Mouse (Mus musculus) CH12.LX (cell line): ENCODE measurements at regions not wholly inside any gene's neighbourhood (a gene's known extent, or its start where the extent isn't known, plus 50 kb on each side); places are given as distances from the start of the nearest gene placed in this dataset.

Experiments
- DNase-seq: peaks from one replicate; pipeline ENCODE4 v3.0.0-alpha.2; 2013; ENCODE audit errors: extremely low read depth
- H3K27ac ChIP-seq: 2 replicates; pipeline ENCODE4 v1.5.1; 2012; ENCODE audit warnings: low read depth, mild to moderate bottlenecking, control low read depth, moderate library complexity; ENCODE audit not compliant: insufficient read depth
- H3K27me3 ChIP-seq: replicated peaks from 2 replicates; pipeline ENCODE3; 2012; ENCODE audit warnings: inconsistent platforms
- H3K36me3 ChIP-seq, 2 experiments: replicated peaks in 1 of 2; 2 replicates each; pipeline versions ENCODE3 to v1.6.1; 2012; ENCODE audit warnings: inconsistent platforms in 1 of 2, low read length in 1 of 2, mild to moderate bottlenecking in 1 of 2, mixed read lengths in 1 of 2, moderate library complexity in 1 of 2; ENCODE audit not compliant: control insufficient read depth in 1 of 2, insufficient read depth in 1 of 2
- H3K4me1 ChIP-seq, 2 experiments: 2 replicates each; pipeline ENCODE4 v1.6.1; 2012; ENCODE audit warnings: inconsistent platforms in 1 of 2, moderate library complexity in 1 of 2; ENCODE audit not compliant: insufficient read depth in 2 of 2, control insufficient read depth in 1 of 2
- H3K4me2 ChIP-seq: 2 replicates; pipeline ENCODE4 v1.6.1; 2012; ENCODE audit warnings: low read depth, mild to moderate bottlenecking, control low read depth; ENCODE audit not compliant: poor library complexity, insufficient read depth, severe bottlenecking
- H3K4me3 ChIP-seq, 3 experiments: fragments of 150-350 bp in 1 of 3; sonication (generic) in 1 of 3; replicated peaks in 1 of 3; 2 replicates each; pipeline versions ENCODE3 to v1.5.1; 2011 to 2012; ENCODE audit warnings: low read depth in 2 of 3, low read length in 2 of 3, mild to moderate bottlenecking in 2 of 3, moderate library complexity in 2 of 3, control low read depth in 1 of 3, improper control_type of control experiment in 1 of 3, inconsistent platforms in 1 of 3, mixed read lengths in 1 of 3; ENCODE audit not compliant: poor library complexity in 1 of 3
- H3K79me2 ChIP-seq: replicated peaks from 2 replicates; pipeline ENCODE4 v1.6.1; 2012; ENCODE audit warnings: mild to moderate bottlenecking, moderate library complexity; ENCODE audit not compliant: control insufficient read depth, poor library complexity, insufficient read depth, severe bottlenecking; ENCODE audit errors: extremely low read depth
- H3K9ac ChIP-seq: 2 replicates; pipeline ENCODE4 v1.6.1; 2012; ENCODE audit warnings: low read depth, mild to moderate bottlenecking, control low read depth, moderate library complexity; ENCODE audit not compliant: insufficient read depth
- H3K9me3 ChIP-seq: replicated peaks from 2 replicates; pipeline ENCODE3; 2012; ENCODE audit warnings: low read length, inconsistent platforms, mixed read lengths
- BHLHE40 ChIP-seq: IDR thresholded peaks from 2 replicates; pipeline ENCODE4 v1.6.1; 2011; ENCODE audit warnings: mild to moderate bottlenecking, low read depth, low read length, improper control_type of control experiment
- CTCF ChIP-seq, 2 experiments: IDR thresholded peaks in 1 of 2; conservative IDR thresholded peaks in 1 of 2; 2 replicates each; pipeline ENCODE4 v1.5.1; 2011 to 2012; ENCODE audit warnings: low read depth in 2 of 2, low read length in 2 of 2, improper control_type of control experiment in 1 of 2, inconsistent platforms in 1 of 2, mild to moderate bottlenecking in 1 of 2, moderate library complexity in 1 of 2
- E2F4 ChIP-seq: IDR thresholded peaks from 2 replicates; pipeline ENCODE4 v1.6.1; 2011; ENCODE audit warnings: low read depth, low read length, improper control_type of control experiment; ENCODE audit not compliant: insufficient replicate concordance
- HCFC1 ChIP-seq: IDR thresholded peaks from 2 replicates; pipeline ENCODE4 v1.6.1; 2012; ENCODE audit warnings: low read depth, mild to moderate bottlenecking, inconsistent platforms, low read length, improper control_type of control experiment
- KAT2A ChIP-seq: IDR thresholded peaks from 2 replicates; pipeline ENCODE4 v1.6.1; 2012; ENCODE audit warnings: low read length, improper control_type of control experiment, inconsistent platforms; ENCODE audit not compliant: insufficient replicate concordance
- MXI1 ChIP-seq: IDR thresholded peaks from 2 replicates; pipeline ENCODE4 v1.6.1; 2011; ENCODE audit warnings: mild to moderate bottlenecking, low read depth, low read length, improper control_type of control experiment
- PAX5 ChIP-seq: IDR thresholded peaks from 2 replicates; pipeline ENCODE4 v1.6.1; 2012; ENCODE audit warnings: low read length, inconsistent platforms, mixed read lengths
- RAD21 ChIP-seq: IDR thresholded peaks from 2 replicates; pipeline ENCODE4 v1.6.1; 2011; ENCODE audit warnings: low read depth, mild to moderate bottlenecking, low read length, improper control_type of control experiment, moderate library complexity
- RCOR1 ChIP-seq: conservative IDR thresholded peaks from 2 replicates; pipeline ENCODE4 v1.6.1; 2012; ENCODE audit warnings: low read depth, mild to moderate bottlenecking, inconsistent platforms, low read length, improper control_type of control experiment
- SMC3 ChIP-seq: IDR thresholded peaks from 2 replicates; pipeline ENCODE4 v1.6.1; 2011; ENCODE audit warnings: low read depth, low read length, improper control_type of control experiment
- USF2 ChIP-seq: conservative IDR thresholded peaks from 2 replicates; pipeline ENCODE4 v1.6.1; 2011; ENCODE audit warnings: low read depth, low read length, improper control_type of control experiment
- ZNF384 ChIP-seq: IDR thresholded peaks from 2 replicates; pipeline ENCODE4 v1.6.1; 2012; ENCODE audit warnings: low read depth, low read length, improper control_type of control experiment, inconsistent platforms
- dilution Hi-C: fragments of 300-500 bp; cut with MboI; formaldehyde crosslinking; loops from 2 replicates; pipeline ENCODE4 v1.14.3; 2020; ENCODE audit warnings: low sequenced_read_pairs; ENCODE audit not compliant: extremely low pct_unique_long_range_greater_than_20kb, extremely low pct_ligation_motif_present
- in situ Hi-C: fragments of 300-500 bp; cut with MboI; formaldehyde crosslinking; loops from 3 replicates; pipeline ENCODE4 v1.14.3; 2019; ENCODE audit warnings: low sequenced_read_pairs, low pct_ligation_motif_present, low pct_unique_long_range_greater_than_20kb, mixed read lengths

DNA sequence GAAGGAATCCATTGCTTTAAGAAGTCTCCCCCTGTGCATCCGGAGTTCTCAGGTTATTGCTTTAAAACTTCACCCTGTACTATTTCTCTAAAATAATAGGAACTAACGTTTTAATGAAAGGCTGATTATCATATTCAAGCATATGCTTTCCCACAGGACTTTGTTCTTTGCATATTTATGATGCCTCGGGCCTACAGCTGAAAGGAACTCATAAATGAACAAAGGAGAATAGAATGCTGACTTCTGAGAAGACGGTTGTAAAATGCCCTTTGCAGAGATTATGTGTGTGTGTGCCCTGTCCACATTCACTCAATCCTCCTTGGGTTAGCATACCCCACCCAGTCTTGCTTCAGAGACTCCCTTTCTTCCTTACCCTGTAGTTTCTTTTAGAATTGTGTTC is 294.2 kb downstream of the Nedd1 start:
- TF ChIP-seq MXI1, result no peak
- no peak for TF ChIP-seq RAD21
- H3K4me3 ChIP-seq, result no peak overlapping the region
- H3K9me3 ChIP-seq, result peaks cover 2% of the 10 kb centered on the region
- H3K79me2 ChIP-seq, result no peaks in the 10 kb centered on the region
- no peaks in the 10 kb centered on the region for H3K27me3 ChIP-seq
- no peak overlapping the region for H3K9ac ChIP-seq
- dilution Hi-C loops (no loop called here), in situ Hi-C loops (no loop called here)
- no peaks in the 10 kb centered on the region for H3K36me3 ChIP-seq
- no peaks in the 10 kb centered on the region for H3K4me1 ChIP-seq
- no peak for DNase-seq
- no peak overlapping the region for H3K27ac ChIP-seq
- H3K4me2 ChIP-seq, result no peak overlapping the region

DNA sequence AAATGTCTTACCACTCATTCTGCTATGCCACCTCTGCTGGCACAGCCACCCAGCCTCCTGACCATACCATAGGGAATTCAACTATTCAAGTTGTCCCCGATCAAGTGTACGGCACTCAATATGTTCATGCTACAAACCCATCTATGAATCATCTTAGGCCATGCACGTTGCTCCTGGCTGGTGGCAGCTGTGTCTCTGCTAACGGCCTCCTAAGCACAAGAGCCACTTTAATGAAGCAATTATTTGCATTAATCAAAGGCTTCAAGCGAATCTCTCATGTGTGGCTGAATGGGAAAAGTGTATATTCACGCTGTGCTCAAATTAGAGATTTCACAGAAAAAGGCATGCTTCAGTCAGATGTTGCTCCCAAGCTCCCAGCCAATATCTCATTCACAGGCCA is 295.8 kb downstream of the Nedd1 start:
- no peak overlapping the region for H3K27ac ChIP-seq
- H3K36me3 ChIP-seq, result no peaks in the 10 kb centered on the region
- dilution Hi-C loops (no loop called here), in situ Hi-C loops (no loop called here)
- TF ChIP-seq KAT2A, result no peak
- TF ChIP-seq SMC3, result no peak
- TF ChIP-seq ZNF384, result no peak
- no peak for TF ChIP-seq CTCF (conservative IDR thresholded peaks at IDR 0.05 in 1 of 2, IDR thresholded peaks at IDR 0.05 in 1 of 2; ENCODE audit: low read depth in 2 of 2, low read length in 2 of 2)
- no peak for TF ChIP-seq E2F4
- TF ChIP-seq, all 38 proteins: peak for 0
- no peak for DNase-seq
- Histone ChIP-seq H3K9me3 (peaks cover 2% of the 10 kb centered on the region), H3K9ac (no peak overlapping the region), H3K4me2 (no peak overlapping the region), H3K27me3 (no peaks in the 10 kb centered on the region), H3K4me1 (no peaks in the 10 kb centered on the region), H3K4me3 (no peak overlapping the region), H3K79me2 (no peaks in the 10 kb centered on the region)

DNA sequence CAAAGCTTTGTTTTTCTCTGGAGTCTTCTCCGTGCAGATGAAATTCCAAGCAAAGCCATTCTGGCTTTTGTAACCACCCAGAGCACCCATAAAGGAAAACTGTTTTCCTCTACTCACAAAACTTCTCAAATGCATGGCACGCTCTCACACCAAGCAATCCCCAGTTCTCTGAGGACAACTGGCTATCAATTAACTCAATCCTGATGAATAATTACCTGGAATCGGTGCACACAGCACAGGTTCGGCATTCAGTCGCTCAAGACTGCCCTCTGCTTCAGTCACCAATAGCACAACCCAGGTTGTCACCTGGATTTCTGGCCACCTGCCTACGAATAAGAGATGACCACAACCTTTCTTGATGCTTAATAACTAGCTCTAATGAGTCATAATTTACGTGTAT is 309.5 kb downstream of the Nedd1 start:
- DNase-seq, result no peak
- Histone ChIP-seq H3K9ac (no peak overlapping the region), H3K79me2 (no peaks in the 10 kb centered on the region), H3K27ac (no peak overlapping the region), H3K36me3 (no peaks in the 10 kb centered on the region), H3K4me2 (no peak overlapping the region), H3K9me3 (peaks cover 3% of the 10 kb centered on the region), H3K27me3 (no peaks in the 10 kb centered on the region), H3K4me3 (no peak overlapping the region), H3K4me1 (no peaks in the 10 kb centered on the region)
- TF ChIP-seq RCOR1, result no peak
- no peak for TF ChIP-seq BHLHE40
- no peak for TF ChIP-seq HCFC1
- no peak for TF ChIP-seq PAX5
- TF ChIP-seq USF2, result no peak
- dilution Hi-C loops, result no loop called here
- in situ Hi-C loops, result no loop called here
